In the genomic region with DNA sequence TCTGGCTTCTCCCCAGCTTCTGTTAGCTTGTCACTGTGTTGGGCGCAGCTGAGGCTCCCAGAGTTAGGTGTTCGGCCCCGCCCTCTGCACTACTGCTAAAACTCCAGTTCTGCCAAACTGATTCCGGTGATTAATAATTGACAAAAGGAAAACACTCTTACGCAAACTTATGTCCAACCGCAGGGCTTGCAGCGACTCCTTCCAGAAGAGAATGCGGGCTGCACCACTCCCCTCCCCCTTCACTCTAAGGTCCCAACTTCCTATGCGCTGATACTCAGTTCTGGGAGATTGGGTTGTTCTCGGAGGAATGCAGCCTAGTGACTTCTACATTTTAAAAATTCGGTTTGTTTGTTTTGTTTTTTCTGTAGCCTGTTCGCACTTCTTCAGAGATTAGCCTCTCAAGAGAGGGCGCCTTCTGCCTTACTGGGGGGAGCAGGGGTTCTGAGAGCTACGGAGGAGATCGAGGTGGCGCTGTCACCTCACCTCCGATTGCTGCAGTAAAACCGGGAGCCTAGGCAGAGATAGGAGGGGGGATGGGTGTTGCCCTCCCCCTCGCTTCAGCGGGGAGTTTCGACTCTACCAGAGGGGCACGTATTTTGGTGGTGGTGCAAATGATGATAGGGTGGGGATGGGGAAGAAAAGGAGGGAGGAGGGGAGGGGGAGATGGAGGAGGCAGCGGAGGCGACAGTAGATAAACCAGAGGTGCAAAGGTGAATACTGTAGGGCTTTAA, we compare ENCODE assay signal across 9 mouse cellular contexts. TPM values are rescaled to one million over a fixed set of nuclear protein-coding genes. Genes with fewer than 3 reads are reported as not detected.
A peak's percentile ranks its signal among the peaks of the same experiment; 100 is the strongest.
DNase-seq lines count a peak whose midpoint lies in the region; ATAC-seq lines count a peak whose summit lies in the region.
"Had no signal": no experiment of that assay in that cellular context is flagged by ENCODE, and none has a peak within 500 bp of the region (broad histone marks: within the 10 kb centered on the region; RNA-seq: fewer than 3 reads in every experiment).

Gene Sptssb (minus strand): TSS at position 83 of the 731 bp plus-strand sequence.

- H3K4me3 ChIP-seq in embryonic facial prominence, embryonic 15.5 days (replicated peaks): peak within 1 kb of the TSS; percentile 47
- H3K4me3 ChIP-seq in limb, embryonic 15.5 days: peak within 1 kb of the TSS; percentile 39
- H3K4me3 ChIP-seq in midbrain, embryonic 16.5 days (ENCODE audit: low read depth, low read length): peak within 1 kb of the TSS; percentile 59

- DNase-seq in left cerebral cortex, adult 18-20 months (ENCODE audit: low spot score in 2 of 2): peak; percentile 39 to 45
- DNase-seq in left cerebral cortex, adult 11 months (ENCODE audit: low spot score): no peak
- DNase-seq in kidney, adult 18-20 months: peak; percentile 55
- peak; percentile 80 for DNase-seq in yolk sac, embryonic 10.5 days (ENCODE audit: low spot score)
- no peak for DNase-seq in gastrocnemius, postnatal 14 days

- intact Hi-C loops in gastrocnemius, postnatal 14 days (cut with DNase I; ENCODE audit: low total_unique reads): no loop called here

- ATAC-seq in embryonic facial prominence, embryonic 15.5 days (ENCODE audit: insufficient number of reproducible peaks, low FRiP score, low TSS enrichment, low read depth): no peak
- no peak for ATAC-seq in limb, embryonic 15.5 days (ENCODE audit: insufficient number of reproducible peaks, low FRiP score, low TSS enrichment, low read depth)
- ATAC-seq in midbrain, embryonic 16.5 days: peak; percentile 71

- H3K9ac ChIP-seq in embryonic facial prominence, embryonic 15.5 days: 0 out of 2 replicates have a peak within 1 kb of the TSS, but pooled peaks have one; percentile 6
- H3K9ac ChIP-seq in limb, embryonic 15.5 days: no peak within 1 kb of the TSS; the same call in 1 of the 2 replicates
- peak within 1 kb of the TSS; percentile 64 for H3K9ac ChIP-seq in midbrain, embryonic 16.5 days (ENCODE audit: low read depth, low read length)

- WGBS in embryonic facial prominence, embryonic 15.5 days: 2% methylated on average over 24 of the region's 24 CpGs
- 1% methylated on average over 24 of the region's 24 CpGs for WGBS in limb, embryonic 15.5 days
- WGBS in midbrain, embryonic 16.5 days: 1% methylated on average over 24 of the region's 24 CpGs

- H3K4me2 ChIP-seq in embryonic facial prominence, embryonic 15.5 days (replicated peaks): peak within 1 kb of the TSS; percentile 91
- H3K4me2 ChIP-seq in limb, embryonic 15.5 days: peak within 1 kb of the TSS; percentile 86
- peak within 1 kb of the TSS; percentile 91 for H3K4me2 ChIP-seq in midbrain, embryonic 16.5 days (ENCODE audit: low read length)

- no peak within 1 kb of the TSS for H3K27ac ChIP-seq in embryonic facial prominence, embryonic 15.5 days (replicated peaks)
- no peak within 1 kb of the TSS for H3K27ac ChIP-seq in limb, embryonic 15.5 days
- H3K27ac ChIP-seq in midbrain, embryonic 16.5 days (ENCODE audit: low read length): peak within 1 kb of the TSS; percentile 56
- H3K27ac ChIP-seq: macrophage had no signal

- no peaks in the 10 kb centered on the region for H3K27me3 ChIP-seq in embryonic facial prominence, embryonic 15.5 days
- no peaks in the 10 kb centered on the region; the same call in 1 of the 2 replicates for H3K27me3 ChIP-seq in limb, embryonic 15.5 days
- H3K27me3 ChIP-seq in midbrain, embryonic 16.5 days (ENCODE audit: control insufficient read depth, insufficient read depth, low read depth, low read length): no peaks in the 10 kb centered on the region

- H3K9me3 ChIP-seq in embryonic facial prominence, embryonic 15.5 days (replicated peaks): no peaks in the 10 kb centered on the region
- H3K9me3 ChIP-seq in limb, embryonic 15.5 days: no peaks in the 10 kb centered on the region
- no peaks in the 10 kb centered on the region for H3K9me3 ChIP-seq in midbrain, embryonic 16.5 days (replicated peaks; ENCODE audit: control insufficient read depth, low read length, poor library complexity, severe bottlenecking)

- H3K36me3 ChIP-seq in embryonic facial prominence, embryonic 15.5 days: no peaks in the 10 kb centered on the region
- no peaks in the 10 kb centered on the region for H3K36me3 ChIP-seq in limb, embryonic 15.5 days
- H3K36me3 ChIP-seq in midbrain, embryonic 16.5 days (ENCODE audit: control insufficient read depth, insufficient read depth, low read length): no peaks in the 10 kb centered on the region

- H3K4me1 ChIP-seq in embryonic facial prominence, embryonic 15.5 days: peaks cover 20% of the 10 kb centered on the region
- peaks cover 8% of the 10 kb centered on the region for H3K4me1 ChIP-seq in limb, embryonic 15.5 days
- H3K4me1 ChIP-seq in midbrain, embryonic 16.5 days (ENCODE audit: control insufficient read depth, insufficient read depth, low read length): 0 out of 2 replicates have a peak, but pooled peaks cover 4% of the 10 kb centered on the region

RNA-seq across cellular contexts. Expression of gene Sptssb, which starts in this region (rescaled TPM):
- total RNA-seq in left cerebral cortex, adult 18-20 months (2021): 1 to 10 TPM; 3.1 to 8.3 TPM
- 7.5 and 7.6 TPM in 2 replicates for polyA plus RNA-seq in embryonic facial prominence, embryonic 15.5 days (2015; fragmentation: Nextera tagmentation; extraction: Ambion mirVana)
- polyA plus RNA-seq in limb, embryonic 15.5 days (2015; fragmentation: Nextera tagmentation; extraction: Ambion mirVana): 0.38 and 0.46 TPM in 2 replicates
- 0.37 and 1.2 TPM in 2 replicates for polyA plus RNA-seq in midbrain, embryonic 16.5 days (2015; fragmentation: Nextera tagmentation; extraction: Ambion mirVana)
- not detected for total RNA-seq in gastrocnemius, postnatal 14 days (2021)
- polyA plus RNA-seq: macrophage had no signal

Comparison
In these comparisons a context has a peak if more than half of its experiments do, and no peak if none do; other contexts are left out.
1. DNase-seq: peak in left cerebral cortex, adult 18-20 months (2 of 2), kidney, adult 18-20 months (single experiment) and yolk sac, embryonic 10.5 days (single experiment); none in left cerebral cortex, adult 11 months (single experiment) and gastrocnemius, postnatal 14 days (single experiment).
2. Peak in every context shown above with its lines, with median percentiles within 50 percentile points of each other: H3K4me2 ChIP-seq and H3K4me3 ChIP-seq.